Mouse (Mus musculus): ENCODE measurements around the gene Gm49394.

GRCm38 (mm10) chr7:142661046-142661445 is 8.7 kb downstream of the Gm49394 start:
- TF ChIP-seq TAL1 (IDR thresholded peaks at IDR 0.05; ENCODE audit: low read length) = no peak
- no peak for TF ChIP-seq GATA1 (IDR thresholded peaks at IDR 0.05; ENCODE audit: low read length)
